Mouse (Mus musculus) bone marrow, adult 2 months (tissue): Measurements from ENCODE around the gene Insrr. TPM values are rescaled to one million over a fixed set of nuclear protein-coding genes. Genes with fewer than 3 reads are reported as not detected.
"Not testable (repeated sequence)": the region's sequence is repeated elsewhere in the genome, so short reads cannot be mapped to it uniquely, and the experiment has no call there.

ENCODE experiments used
- H3K27ac ChIP-seq: fragments of 200-500 bp; 2 replicates; pipeline ENCODE4 v1.5.1; 2012; ENCODE audit warnings: low read depth, mild to moderate bottlenecking, control low read depth, inconsistent platforms, low read length; ENCODE audit not compliant: control insufficient read depth, poor library complexity, insufficient read depth
- H3K4me1 ChIP-seq: fragments of 200-500 bp; 2 replicates; pipeline ENCODE4 v1.6.1; 2011; ENCODE audit warnings: low read length; ENCODE audit not compliant: control insufficient read depth, insufficient read depth
- H3K4me3 ChIP-seq: fragments of 200-500 bp; replicated peaks from 2 replicates; pipeline ENCODE3; 2011; ENCODE audit warnings: mild to moderate bottlenecking, low read depth, low read length, control low read depth; ENCODE audit not compliant: control insufficient read depth
- CTCF ChIP-seq: fragments of 200-500 bp; IDR thresholded peaks from 2 replicates; pipeline ENCODE4 v1.5.1; 2011; ENCODE audit warnings: low read length, control low read depth; ENCODE audit not compliant: control insufficient read depth, insufficient read depth
- POLR2A ChIP-seq: fragments of 200-500 bp; IDR thresholded peaks from 2 replicates; pipeline ENCODE4 v1.6.1; 2011; ENCODE audit warnings: low read depth, mild to moderate bottlenecking, control low read depth, low read length, borderline replicate concordance; ENCODE audit not compliant: control insufficient read depth
- WGBS: fragments of 180-500 bp; shearing (Covaris S2); methylation state at CpG from one replicate; pipeline ENCODE4 v1.1.7; 2018; 5-methylcytosine and 5-hydroxymethylcytosine counted together
- polyA plus RNA-seq: library from polyadenylated mRNA; stranded (reverse); fragments of >200 nt; gene quantifications from 2 replicates; pipeline ENCODE4 v1.2.4, GENCODE M21; 2011; ENCODE audit warnings: low replicate concordance; ENCODE audit not compliant: missing spikeins, insufficient read depth, insufficient read length

The Insrr gene
- polyA plus RNA-seq, 1 experiment: not detected

DNA sequence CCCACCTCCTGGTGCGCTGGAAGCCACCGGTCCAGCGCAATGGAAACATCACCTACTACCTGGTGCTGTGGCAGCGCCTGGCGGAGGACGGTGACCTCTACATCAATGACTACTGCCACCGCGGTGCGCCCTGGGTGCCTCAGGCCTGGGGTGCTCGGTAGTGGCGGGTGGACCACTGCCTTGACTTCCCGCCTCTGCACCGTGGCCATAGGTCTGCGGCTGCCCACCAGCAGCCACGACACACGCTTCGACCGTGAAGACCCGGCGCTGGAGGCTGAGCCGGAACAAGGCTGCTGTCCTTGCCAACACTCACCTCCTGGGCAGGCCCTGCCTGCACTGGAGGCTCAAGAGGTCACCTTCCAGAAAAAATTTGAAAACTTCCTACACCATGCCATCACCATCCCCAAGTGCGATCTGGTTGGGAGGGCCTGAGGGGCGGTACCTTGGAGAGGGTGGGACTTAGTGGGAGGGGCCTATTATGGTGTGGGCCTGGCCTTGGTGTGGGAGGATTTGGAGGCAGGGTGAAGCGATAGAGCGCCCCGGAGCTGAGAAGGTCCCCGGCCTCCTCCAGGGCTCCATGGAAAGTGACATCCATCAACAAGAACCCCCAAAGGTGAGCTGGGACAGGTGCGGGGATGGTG is 12.7 kb downstream of the Insrr start:
- Histone ChIP-seq H3K27ac (no peak overlapping the region), H3K4me3 (no peak overlapping the region), H3K4me1 (no peaks in the 10 kb centered on the region)
- WGBS: 19% methylated on average over 28 of the region's 28 CpGs
- TF ChIP-seq CTCF: no peak

DNA sequence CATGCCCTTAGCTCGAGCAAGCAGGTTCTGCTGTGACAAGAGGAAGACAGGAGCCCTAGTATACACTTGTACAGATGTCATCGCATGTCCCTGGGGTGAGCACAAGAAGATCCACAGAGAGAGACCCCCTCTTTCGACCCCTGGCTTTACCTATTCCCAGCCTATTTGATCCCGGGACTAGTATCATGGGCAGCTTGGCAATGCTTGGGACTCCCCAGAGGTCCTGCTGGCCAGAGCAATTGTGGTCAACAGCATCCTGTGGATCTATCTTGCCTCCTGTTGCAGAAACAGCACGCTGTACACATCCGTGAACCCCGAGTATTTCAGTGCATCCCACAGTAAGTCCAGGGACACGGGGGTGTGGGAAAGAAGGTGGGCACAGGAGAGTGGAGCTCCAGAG is 14.5 kb downstream of the Insrr start:
- 67% methylated on average over 8 of the region's 8 CpGs for WGBS
- no peak overlapping the region for H3K4me3 ChIP-seq
- no peak for TF ChIP-seq CTCF
- TF ChIP-seq POLR2A: no peak
- no peaks in the 10 kb centered on the region for H3K4me1 ChIP-seq
- no peak overlapping the region for H3K27ac ChIP-seq

GRCm38 (mm10) chr3:87812413-87812812 is 15.7 kb downstream of the Insrr start:
- H3K27ac ChIP-seq: no peak overlapping the region
- no peaks in the 10 kb centered on the region for H3K4me1 ChIP-seq
- WGBS: 59% methylated on average over 4 of the region's 4 CpGs
- TF ChIP-seq CTCF (no peak), POLR2A (no peak)
- H3K4me3 ChIP-seq: no peak overlapping the region

- 64% methylated on average over 10 of the region's 10 CpGs for WGBS
- TF ChIP-seq CTCF (no peak), POLR2A (no peak)
- no peak overlapping the region for H3K4me3 ChIP-seq
- H3K27ac ChIP-seq: no peak overlapping the region
- no peaks in the 10 kb centered on the region for H3K4me1 ChIP-seq
Observed at GRCm38 (mm10) chr3:87812873-87813272, 16.1 kb downstream of the Insrr start.

DNA sequence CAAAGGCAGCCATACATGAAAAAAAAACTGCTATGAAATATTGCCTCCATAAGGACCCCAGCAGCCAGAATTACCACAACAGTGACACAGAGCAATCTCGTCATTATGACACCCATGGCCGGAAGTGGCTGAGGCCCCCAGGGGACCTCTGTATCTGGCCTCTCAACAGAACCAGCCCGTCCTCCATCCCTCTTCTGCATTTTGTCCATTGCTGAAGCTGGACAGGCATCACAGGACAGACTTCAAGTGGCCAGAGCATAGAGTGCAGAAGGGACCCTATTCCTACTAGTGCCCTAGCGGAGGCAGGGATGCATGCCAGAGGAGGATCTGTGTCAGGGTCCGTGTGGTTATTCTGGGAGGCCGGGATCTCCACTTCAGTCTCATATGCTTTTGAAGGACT is 19.4 kb downstream of the Insrr start:
- Histone ChIP-seq H3K27ac (no peak overlapping the region), H3K4me1 (no peaks in the 10 kb centered on the region), H3K4me3 (no peak overlapping the region)
- WGBS: 52% methylated on average over 6 of the region's 6 CpGs
- TF ChIP-seq CTCF (no peak), POLR2A (no peak)

DNA sequence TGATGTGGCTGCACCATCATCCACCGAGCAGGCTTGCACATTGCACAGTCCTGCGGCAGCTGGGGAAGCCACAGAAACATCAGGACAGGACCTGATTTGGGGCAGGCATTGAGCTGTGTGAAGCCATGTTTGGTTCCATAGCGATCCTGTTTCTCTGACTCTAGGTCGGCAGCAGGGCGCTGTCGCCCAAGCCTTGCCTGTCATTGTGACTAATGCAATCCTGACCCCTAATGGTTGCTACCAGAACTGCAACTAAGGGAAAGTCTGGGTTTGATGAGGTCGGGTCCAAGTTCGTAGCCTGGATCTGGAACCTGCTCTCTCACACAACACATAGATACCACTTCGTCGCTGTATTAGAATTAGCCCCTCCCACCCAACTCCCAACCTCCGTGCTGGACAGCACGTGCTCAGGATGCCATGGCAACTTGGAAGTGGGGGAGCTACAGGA is 19.9 kb downstream of the Insrr start:
- TF ChIP-seq CTCF (peak; percentile 77), POLR2A (no peak)
- Histone ChIP-seq H3K4me3 (no peak overlapping the region), H3K27ac (no peak overlapping the region), H3K4me1 (no peaks in the 10 kb centered on the region)
- 3% methylated on average over 12 of the region's 12 CpGs for WGBS

GRCm38 (mm10) chr3:87818226-87818625 is 21.5 kb downstream of the Insrr start:
- H3K27ac ChIP-seq: no peak overlapping the region
- 73% methylated on average over 12 of the region's 12 CpGs for WGBS
- no peak overlapping the region for H3K4me3 ChIP-seq
- no peaks in the 10 kb centered on the region for H3K4me1 ChIP-seq
- TF ChIP-seq CTCF (no peak), POLR2A (no peak)

- H3K4me1 ChIP-seq, H3K27ac ChIP-seq, H3K4me3 ChIP-seq: not testable (repeated sequence)
- WGBS: 88% methylated on average over 1 of the region's 1 CpGs
Observed at GRCm38 (mm10) chr3:87824206-87824605, 27.5 kb downstream of the Insrr start, which contains the start of gene Pear1. Pear1 (minus strand) TSS chr3:87824306.

DNA sequence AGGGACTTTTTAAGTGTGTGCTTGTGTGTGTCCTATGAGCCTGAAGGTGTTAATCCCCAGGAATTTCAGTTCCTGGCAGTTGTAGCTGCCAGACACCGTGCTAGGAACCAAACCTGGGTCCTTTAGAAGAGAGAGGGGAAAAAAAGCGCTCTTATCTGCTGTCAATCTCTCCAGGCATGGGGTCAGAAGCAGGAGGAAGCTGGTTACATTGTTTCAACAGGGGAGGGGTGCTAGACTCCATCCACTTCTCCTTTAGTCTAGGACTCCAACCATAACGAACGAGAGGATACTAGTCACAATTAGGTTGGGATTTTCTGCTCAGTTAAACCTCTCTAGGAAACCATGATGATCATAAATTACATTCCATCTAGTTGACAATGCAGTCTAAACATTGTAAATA is 31.7 kb downstream of the Insrr start:
- H3K4me1 ChIP-seq: no peaks in the 10 kb centered on the region; the same call in 1 of the 2 replicates
- no peak overlapping the region for H3K27ac ChIP-seq
- TF ChIP-seq POLR2A (no peak), CTCF (no peak)
- no peak overlapping the region for H3K4me3 ChIP-seq
- 2% methylated on average over 4 of the region's 4 CpGs for WGBS
